Mouse (Mus musculus) lung, embryonic 15.5 days (tissue): ENCODE results near the gene Morc4. TPM values are rescaled to one million over a fixed set of nuclear protein-coding genes. Genes with fewer than 3 reads are reported as not detected.

Source experiments
- ATAC-seq: fragments of 200-750 bp; cut with Nextera tagmentation; 2 replicates; pipeline ENCODE4 v1.8.0; 2017; ENCODE audit warnings: moderate number of reproducible peaks, borderline replicate concordance; ENCODE audit not compliant: low FRiP score, low TSS enrichment; ENCODE audit errors: extremely low read depth
- H3K27ac ChIP-seq: fragments of 300-500 bp; sonication (generic); 2 replicates; pipeline ENCODE4 v1.5.1; 2015; ENCODE audit warnings: moderate library complexity, mild to moderate bottlenecking, inconsistent platforms
- H3K27me3 ChIP-seq: fragments of 300-500 bp; sonication (generic); 2 replicates; pipeline ENCODE4 v1.6.1; 2015; ENCODE audit warnings: inconsistent platforms
- H3K36me3 ChIP-seq: fragments of 300-500 bp; sonication (generic); 2 replicates; pipeline ENCODE4 v1.6.1; 2015; ENCODE audit warnings: inconsistent platforms
- H3K4me1 ChIP-seq: fragments of 300-500 bp; sonication (generic); 2 replicates; pipeline ENCODE4 v1.6.1; 2015; ENCODE audit warnings: inconsistent platforms
- H3K4me2 ChIP-seq: fragments of 300-500 bp; sonication (generic); 2 replicates; pipeline ENCODE4 v1.6.1; 2015; ENCODE audit warnings: inconsistent platforms, mild to moderate bottlenecking, moderate library complexity
- H3K4me3 ChIP-seq: fragments of 300-500 bp; sonication (generic); 2 replicates; pipeline ENCODE4 v1.5.1; 2015; ENCODE audit warnings: mild to moderate bottlenecking, inconsistent platforms
- H3K9ac ChIP-seq: fragments of 300-500 bp; sonication (generic); 2 replicates; pipeline ENCODE4 v1.6.1; 2015; ENCODE audit warnings: inconsistent platforms
- H3K9me3 ChIP-seq: fragments of 300-500 bp; sonication (generic); 2 replicates; pipeline ENCODE4 v1.6.1; 2016; ENCODE audit warnings: inconsistent platforms
- WGBS: fragments of 180-500 bp; shearing (Covaris S2); methylation state at CpG from one replicate; pipeline ENCODE4 v1.1.7; 2015; 5-methylcytosine and 5-hydroxymethylcytosine counted together
- polyA plus RNA-seq: library from polyadenylated mRNA; unstranded; fragments of >200 nt; fragmentation: Nextera tagmentation; extraction: Ambion mirVana; gene quantifications from 2 replicates; pipeline ENCODE4 v1.2.1, GENCODE M21; 2015

Morc4 gene
- polyA plus RNA-seq, 1 experiment from 2014 or later: 16.1 TPM

GRCm38 (mm10) chrX:139777357-139777756 lies 94.1 kb downstream of the Morc4 start:
- Histone ChIP-seq H3K9me3 (no peaks in the 10 kb centered on the region), H3K4me2 (no peak overlapping the region), H3K27ac (no peak overlapping the region), H3K9ac (no peak overlapping the region), H3K4me3 (no peak overlapping the region), H3K27me3 (no peaks in the 10 kb centered on the region), H3K36me3 (no peaks in the 10 kb centered on the region), H3K4me1 (0 out of 2 replicates have a peak, but pooled peaks cover 9% of the 10 kb centered on the region)
- ATAC-seq: no peak
- WGBS: 48% methylated on average over 4 of the region's 4 CpGs

- ATAC-seq: no peak
- 64% methylated on average over 7 of the region's 7 CpGs for WGBS
- Histone ChIP-seq H3K27ac (no peak overlapping the region), H3K27me3 (no peaks in the 10 kb centered on the region), H3K9ac (no peak overlapping the region), H3K4me1 (0 out of 2 replicates have a peak, but pooled peaks cover 3% of the 10 kb centered on the region), H3K4me2 (no peak overlapping the region), H3K4me3 (no peak overlapping the region), H3K36me3 (no peaks in the 10 kb centered on the region), H3K9me3 (no peaks in the 10 kb centered on the region)
Measured at GRCm38 (mm10) chrX:139775084-139775612, 96.3 kb downstream of the Morc4 start.

DNA sequence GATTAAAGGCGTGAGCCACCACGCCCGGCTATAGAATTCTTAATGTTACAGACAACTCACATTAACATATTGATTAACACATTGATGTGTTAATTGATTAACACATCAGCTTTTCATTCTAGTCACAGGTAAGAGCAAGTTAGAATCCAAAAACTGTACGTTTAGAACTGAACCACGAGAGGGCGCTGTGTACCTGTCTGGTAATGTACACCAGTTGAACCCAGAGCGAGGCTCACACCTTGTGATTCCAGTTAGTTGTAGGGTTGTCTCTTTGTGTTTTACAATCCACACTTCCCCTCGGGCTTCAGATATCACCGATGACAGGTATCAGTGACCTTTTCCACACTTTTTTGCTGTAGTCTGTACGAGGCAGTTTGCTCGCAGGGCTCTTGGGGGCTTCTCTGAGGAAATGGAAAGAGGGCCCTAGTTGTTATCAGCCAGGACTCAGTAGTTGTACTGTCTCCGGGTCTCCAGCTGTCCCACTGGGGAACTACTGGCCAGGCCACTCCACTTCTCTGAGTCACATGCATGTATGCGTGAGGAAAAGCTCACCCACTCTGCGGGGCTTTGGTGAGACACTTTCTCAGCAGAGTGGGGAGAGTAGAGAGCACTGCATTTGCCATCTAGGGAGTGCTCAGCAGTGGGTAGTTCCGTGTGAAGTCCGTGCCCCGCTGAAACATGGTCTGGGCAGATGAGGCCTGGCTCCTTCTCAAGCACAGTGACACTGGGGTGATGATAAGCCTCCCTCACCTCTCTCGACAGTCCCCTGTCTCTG lies 97.0 kb downstream of the Morc4 start:
- Histone ChIP-seq H3K4me1 (0 out of 2 replicates have a peak, but pooled peaks cover 3% of the 10 kb centered on the region), H3K9me3 (no peaks in the 10 kb centered on the region), H3K4me2 (no peak overlapping the region), H3K4me3 (no peak overlapping the region), H3K36me3 (no peaks in the 10 kb centered on the region), H3K27me3 (no peaks in the 10 kb centered on the region), H3K9ac (no peak overlapping the region), H3K27ac (no peak overlapping the region)
- peak; percentile 27; the same call in 1 of the 2 replicates for ATAC-seq
- 30% methylated on average over 18 of the region's 18 CpGs for WGBS

Other genes starting within 250 kb of the Morc4 start
- gene Tbc1d8b, start 186.7 kb downstream of the Morc4 start, polyA plus RNA-seq: 4.1 and 4.2 TPM in 2 replicates
- gene Gm15013, start 157.2 kb downstream of the Morc4 start, polyA plus RNA-seq: 0.34 TPM in 1 of 2 replicates, not detected in the other
- gene Ripply1, start 89.3 kb downstream of the Morc4 start, polyA plus RNA-seq: not detected in 2 replicates
- gene Cldn2, start 70.8 kb downstream of the Morc4 start, polyA plus RNA-seq: 0.16 and 0.50 TPM in 2 replicates
- gene Rbm41, start 126.9 kb upstream of the Morc4 start, polyA plus RNA-seq: 4.4 and 4.7 TPM in 2 replicates
- 2.9 and 3.5 TPM in 2 replicates for gene Nup62cl, start 191.0 kb upstream of the Morc4 start, polyA plus RNA-seq
- 0.29 TPM in 1 of 2 replicates, not detected in the other for gene Pih1h3b, start 191.2 kb upstream of the Morc4 start, polyA plus RNA-seq